Mouse (Mus musculus) myocyte (in vitro differentiated cells): Measurements from ENCODE around the gene Gm28308.

Experiments used
- MYOD1 ChIP-seq, 3 experiments: IDR thresholded peaks; one replicate each; pipeline ENCODE4 v1.6.1; 2011; ENCODE audit warnings: control low read depth in 2 of 3, low read depth in 2 of 3, mild to moderate bottlenecking in 2 of 3, moderate library complexity in 1 of 3; ENCODE audit not compliant: insufficient read length in 2 of 3, control insufficient read depth in 1 of 3
- POLR2A ChIP-seq: IDR thresholded peaks from one replicate; pipeline ENCODE4 v1.6.1; 2011; ENCODE audit warnings: low read depth, mild to moderate bottlenecking, control low read depth, moderate library complexity; ENCODE audit not compliant: insufficient read length

- no peak for TF ChIP-seq POLR2A
- no peak for TF ChIP-seq MYOD1 (IDR thresholded peaks at IDR 0.05; ENCODE audit: control insufficient read depth in 1 of 3, insufficient read length in 2 of 3, low read depth in 2 of 3)
Measured at GRCm38 (mm10) chr6:52260654-52261575, 47.8 kb upstream of the Gm28308 start, which contains the start of gene Hoxa13.
